Mouse (Mus musculus) gastrocnemius, postnatal 14 days (tissue): ENCODE results near the gene Hoxd13. TPM values are rescaled to one million over a fixed set of nuclear protein-coding genes. Genes with fewer than 3 reads are reported as not detected.

Experiments used
- DNase-seq: peaks from one replicate; pipeline ENCODE4 v3.0.0; 2021; ENCODE audit warnings: mixed read lengths
- intact Hi-C: fragments of 180-260 bp; cut with DNase I; formaldehyde crosslinking; loops from one replicate; pipeline ENCODE4 v1.15.1; 2025; ENCODE audit warnings: low total_unique reads
- long read RNA-seq, 2 experiments: library from polyadenylated mRNA; stranded (forward); transcript quantifications; one replicate each; pipeline ENCODE4 v2.0.0; 2021
- total RNA-seq, 2 experiments: library from RNA; stranded (reverse); gene quantifications; 2 replicates each; pipeline ENCODE4 v1.2.3; 2021

Gene Hoxd13
- total RNA-seq = not detected
- long read RNA-seq, experiment 1 = 0 reads
- long read RNA-seq, experiment 2 = 0 reads

DNA sequence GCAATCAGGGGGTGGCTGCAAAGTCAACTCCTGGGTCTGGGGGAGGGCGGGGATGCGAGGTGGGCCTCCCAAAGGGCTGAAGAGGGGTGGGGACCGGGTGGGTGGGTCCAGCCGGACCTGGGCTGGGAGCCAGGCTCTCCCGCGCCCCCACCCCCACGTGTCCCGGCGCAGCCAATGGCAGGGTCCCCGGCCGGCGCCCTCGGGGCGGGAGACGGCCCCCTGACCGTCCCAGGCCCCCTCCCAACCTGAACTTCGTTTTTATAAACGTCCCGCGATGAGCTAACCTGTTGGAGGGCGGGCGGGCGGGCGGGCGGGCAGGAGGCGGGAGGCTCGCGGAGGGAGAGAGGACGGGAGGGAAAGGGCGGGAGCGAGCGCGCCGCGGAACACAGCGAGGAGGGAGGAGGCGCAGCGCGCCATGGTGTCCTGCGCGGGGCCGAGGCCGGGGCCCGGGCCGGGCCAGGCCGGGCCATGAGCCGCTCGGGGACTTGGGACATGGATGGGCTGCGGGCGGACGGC is at the start of gene Hoxd13:
Hoxd13 (plus strand) TSS at position 469 of the 516 bp plus-strand sequence.
- intact Hi-C loops = no loop called here
- DNase-seq = no peak

DNA sequence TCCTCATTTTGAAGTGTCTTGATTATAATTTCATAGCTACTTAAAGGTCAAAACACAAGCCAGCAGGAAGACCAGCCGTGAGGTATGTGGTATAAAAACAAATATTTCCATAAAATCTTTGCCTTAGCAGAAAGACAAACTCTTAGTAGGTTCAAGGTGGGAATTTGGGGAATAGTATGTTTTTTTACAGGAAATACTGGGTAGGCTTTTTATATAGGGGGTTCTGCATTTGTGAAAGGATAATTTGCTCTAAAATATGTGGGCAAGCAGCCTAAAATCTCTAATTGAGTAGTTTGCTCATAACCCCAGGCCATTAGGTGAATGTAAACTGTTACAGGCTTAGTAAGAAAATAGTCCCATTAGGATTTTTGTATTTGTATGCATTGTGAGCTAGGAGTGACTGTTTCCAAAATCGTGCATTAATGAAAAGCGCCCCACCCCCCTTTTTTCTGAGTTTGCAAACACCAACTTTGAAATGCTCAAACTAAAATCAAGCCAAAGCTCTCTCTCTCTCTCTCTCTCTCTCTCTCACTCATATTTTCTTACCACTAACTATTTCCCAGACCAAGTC is 48.3 kb upstream of the Hoxd13 start:
- intact Hi-C loops = no loop called here
- DNase-seq = no peak

DNA sequence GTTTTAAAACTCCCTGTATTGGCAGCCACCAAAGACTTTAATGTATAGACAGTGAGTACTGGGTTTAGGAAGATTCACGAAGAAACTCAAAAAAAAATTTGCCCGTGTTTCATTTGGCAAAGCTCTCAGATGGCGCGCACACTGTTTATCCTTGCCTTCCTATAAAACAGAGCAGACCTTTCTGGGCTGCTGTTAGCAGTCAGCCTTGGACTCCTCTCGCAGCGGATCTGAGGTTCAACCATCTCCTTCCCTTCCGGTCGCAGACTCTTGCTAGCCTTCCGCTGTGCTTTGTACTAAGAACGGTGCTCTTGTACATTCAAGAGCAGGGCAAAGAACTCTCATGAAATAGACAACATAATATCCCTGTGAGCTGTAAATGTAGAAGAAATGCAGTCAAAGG is 47.7 kb upstream of the Hoxd13 start:
- no peak for DNase-seq
- intact Hi-C loops = no loop called here

- DNase-seq = no peak
- intact Hi-C loops = no loop called here
Measured at GRCm38 (mm10) chr2:74635412-74635811, 32.7 kb upstream of the Hoxd13 start.

DNA sequence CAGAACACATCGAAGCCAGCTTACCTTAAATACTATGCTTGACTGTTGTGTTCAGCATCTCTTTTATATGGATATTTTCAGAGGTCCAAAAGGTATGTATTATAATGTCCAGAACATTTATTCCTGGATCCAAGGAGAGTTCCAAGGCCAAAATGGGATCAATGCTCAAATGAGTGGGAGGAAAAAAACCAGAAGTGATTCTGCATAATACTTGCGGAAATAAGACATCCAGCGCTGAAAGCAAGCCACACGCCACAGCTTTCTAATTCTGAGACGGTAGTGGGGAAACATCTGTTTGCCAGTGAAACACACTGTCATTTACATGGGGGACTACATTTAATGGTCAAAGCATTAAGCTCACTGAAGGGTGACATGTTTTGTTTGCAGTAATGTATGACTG is 25.7 kb upstream of the Hoxd13 start:
- DNase-seq = no peak
- intact Hi-C loops = loop anchor here (10.0 kb wide), 1 partner anchor 58 kb away; no protein-coding TSS in a partner anchor

- no peak for DNase-seq
- intact Hi-C loops = loop anchor here (10.0 kb wide), 1 partner anchor 61 kb away; no protein-coding TSS in a partner anchor
Measured at GRCm38 (mm10) chr2:74645631-74646030, 22.5 kb upstream of the Hoxd13 start.

DNA sequence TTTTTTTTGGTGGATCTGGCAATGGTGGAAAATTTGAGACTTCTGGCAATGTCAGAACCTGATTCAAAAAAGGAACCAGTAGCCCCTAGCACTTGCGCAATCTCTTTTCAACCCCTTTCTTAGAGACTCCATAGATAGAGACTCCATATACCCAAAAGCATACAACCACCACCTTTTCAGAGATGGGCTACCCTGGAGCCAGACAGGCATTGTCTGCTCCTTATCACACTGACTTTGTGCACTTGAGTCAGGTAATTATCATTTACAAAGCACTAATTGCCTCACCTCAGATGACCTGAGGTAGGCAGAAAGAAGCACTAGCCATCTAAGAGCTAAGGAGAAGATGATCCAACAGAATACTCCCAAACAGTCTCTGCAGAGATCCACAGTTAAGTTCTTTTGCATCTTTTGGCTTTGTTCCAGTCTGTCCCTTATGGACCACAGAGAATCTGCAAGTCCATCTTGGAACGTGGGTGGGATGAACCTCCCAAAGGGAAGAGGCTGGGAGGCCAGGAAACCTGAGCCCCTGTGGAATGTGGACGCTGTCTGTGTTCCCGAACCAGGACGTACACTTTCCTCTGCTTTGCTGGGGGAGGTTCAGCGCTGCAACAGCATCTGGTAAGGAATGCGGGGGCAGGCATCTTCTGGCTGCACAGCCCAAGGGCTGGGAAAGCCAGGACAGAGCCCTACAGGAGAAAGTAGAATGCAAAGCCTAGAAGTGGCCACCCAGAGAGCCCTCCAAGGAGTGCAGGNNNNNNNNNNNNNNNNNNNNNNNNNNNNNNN is 20.8 kb upstream of the Hoxd13 start:
- intact Hi-C loops = loop anchor here (10.0 kb wide), 1 partner anchor 62 kb away; no protein-coding TSS in a partner anchor
- DNase-seq = no peak

GRCm38 (mm10) chr2:74652996-74653340 is 15.1 kb upstream of the Hoxd13 start:
- intact Hi-C loops = no loop called here

GRCm38 (mm10) chr2:74653781-74654535 is 14.2 kb upstream of the Hoxd13 start:
- intact Hi-C loops = no loop called here
- DNase-seq = no peak

More at GRCm38 (mm10) chr2:74652996-74653340, 15.1 kb upstream of the Hoxd13 start:
- no peak for DNase-seq

DNA sequence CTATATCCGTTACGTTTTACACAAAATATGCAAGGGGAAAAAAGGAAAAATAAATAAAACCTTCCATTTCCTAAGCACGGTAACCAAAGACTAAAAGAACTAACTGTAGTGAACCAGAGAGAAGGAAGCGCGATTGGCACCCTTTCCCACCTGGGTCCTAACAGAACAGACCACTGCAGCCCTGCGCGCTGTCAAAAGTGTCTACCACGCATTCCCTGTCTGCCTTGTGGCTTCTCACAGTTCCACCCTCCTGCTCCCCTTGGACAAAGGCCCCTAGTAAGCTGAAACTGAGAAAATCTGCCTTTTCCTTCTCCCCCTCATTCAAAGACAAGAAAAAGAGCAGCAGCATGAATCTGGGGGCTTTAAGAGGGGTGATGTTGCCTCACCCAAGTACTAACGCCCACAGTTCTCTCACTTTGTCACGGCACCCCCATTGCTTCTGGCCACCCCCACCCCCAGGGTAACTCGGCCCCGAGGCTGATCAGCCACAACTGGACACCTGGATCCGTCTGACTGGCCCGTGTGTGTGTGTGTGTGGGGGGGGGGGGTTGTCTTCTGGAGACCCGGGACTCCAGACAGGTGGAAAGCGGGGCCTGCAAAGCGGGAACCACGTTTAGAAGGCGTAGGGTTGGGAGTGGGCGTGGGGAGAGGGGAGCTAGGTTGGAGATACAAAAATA is 13.2 kb upstream of the Hoxd13 start:
- intact Hi-C loops = loop anchor here (5.0 kb wide), 2 partner anchors 353 to 593 kb away; no protein-coding TSS in a partner anchor
- no peak for DNase-seq

DNA sequence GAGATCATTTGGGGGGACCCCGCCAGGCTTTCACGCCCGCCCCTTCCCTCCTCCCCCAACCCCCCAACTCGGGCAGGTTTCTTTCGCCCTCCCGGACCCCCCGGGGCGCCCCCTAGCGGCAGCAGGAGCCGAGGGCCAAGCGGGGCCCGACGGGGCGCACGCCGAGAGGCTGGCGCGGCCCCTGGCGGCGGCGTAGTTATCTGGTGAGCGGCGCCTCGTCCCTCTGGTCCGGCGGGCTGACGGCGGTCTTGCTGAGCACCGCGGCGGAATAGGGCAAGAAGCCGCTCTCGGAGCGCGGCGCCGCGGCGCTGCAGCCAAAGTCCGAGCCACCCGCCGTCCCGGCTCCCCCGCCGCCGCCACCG is 12.7 kb upstream of the Hoxd13 start:
- DNase-seq = peak; percentile 66
- intact Hi-C loops = loop anchor here (5.0 kb wide), 2 partner anchors 353 to 593 kb away; no protein-coding TSS in a partner anchor

DNA sequence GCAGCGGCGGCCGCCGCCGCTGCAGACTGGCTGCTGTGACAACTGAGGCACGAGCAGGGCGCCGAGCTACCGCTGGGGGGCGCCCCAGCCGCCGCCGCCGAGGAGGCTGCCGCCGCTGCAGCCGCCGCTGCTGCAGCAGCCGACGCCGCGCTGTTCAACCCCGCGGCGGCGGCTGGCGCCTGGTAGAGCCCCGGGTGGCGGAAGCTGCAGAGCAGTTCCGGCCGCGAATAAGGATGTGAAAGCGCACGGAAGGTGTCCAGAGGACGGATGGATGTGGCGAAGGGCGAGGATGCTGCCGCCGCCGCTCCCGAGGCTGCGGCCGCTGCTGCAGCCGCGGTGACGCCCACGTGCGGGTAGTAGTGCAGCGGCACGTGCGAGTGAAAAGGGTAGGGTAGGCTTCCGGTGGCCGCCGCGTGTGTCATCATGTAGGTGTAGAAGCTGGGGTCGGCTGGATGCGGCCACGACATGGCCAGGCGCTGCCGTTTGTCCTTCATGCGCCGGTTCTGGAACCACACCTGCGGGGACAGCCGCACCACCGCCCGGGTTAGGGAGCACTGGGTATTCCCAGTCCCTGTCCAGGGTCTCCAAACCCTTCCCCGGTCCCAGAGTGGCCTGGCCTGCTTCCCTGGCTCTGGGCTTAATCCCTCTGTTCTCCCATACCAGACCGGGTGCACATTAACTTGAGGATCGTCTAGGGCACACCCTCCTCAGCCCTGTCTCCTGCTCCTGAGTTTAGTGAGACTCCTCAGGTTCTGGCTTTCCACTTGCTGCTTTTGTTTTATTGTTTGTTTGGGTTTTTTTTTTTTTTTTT is 12.1 kb upstream of the Hoxd13 start:
- intact Hi-C loops = loop anchor here (5.0 kb wide), 2 partner anchors 354 to 594 kb away; no protein-coding TSS in a partner anchor
- DNase-seq = no peak

GRCm38 (mm10) chr2:74656632-74657021 is 11.5 kb upstream of the Hoxd13 start:
- intact Hi-C loops = loop anchor here (5.0 kb wide), 2 partner anchors 354 to 594 kb away; no protein-coding TSS in a partner anchor
- no peak for DNase-seq

DNA sequence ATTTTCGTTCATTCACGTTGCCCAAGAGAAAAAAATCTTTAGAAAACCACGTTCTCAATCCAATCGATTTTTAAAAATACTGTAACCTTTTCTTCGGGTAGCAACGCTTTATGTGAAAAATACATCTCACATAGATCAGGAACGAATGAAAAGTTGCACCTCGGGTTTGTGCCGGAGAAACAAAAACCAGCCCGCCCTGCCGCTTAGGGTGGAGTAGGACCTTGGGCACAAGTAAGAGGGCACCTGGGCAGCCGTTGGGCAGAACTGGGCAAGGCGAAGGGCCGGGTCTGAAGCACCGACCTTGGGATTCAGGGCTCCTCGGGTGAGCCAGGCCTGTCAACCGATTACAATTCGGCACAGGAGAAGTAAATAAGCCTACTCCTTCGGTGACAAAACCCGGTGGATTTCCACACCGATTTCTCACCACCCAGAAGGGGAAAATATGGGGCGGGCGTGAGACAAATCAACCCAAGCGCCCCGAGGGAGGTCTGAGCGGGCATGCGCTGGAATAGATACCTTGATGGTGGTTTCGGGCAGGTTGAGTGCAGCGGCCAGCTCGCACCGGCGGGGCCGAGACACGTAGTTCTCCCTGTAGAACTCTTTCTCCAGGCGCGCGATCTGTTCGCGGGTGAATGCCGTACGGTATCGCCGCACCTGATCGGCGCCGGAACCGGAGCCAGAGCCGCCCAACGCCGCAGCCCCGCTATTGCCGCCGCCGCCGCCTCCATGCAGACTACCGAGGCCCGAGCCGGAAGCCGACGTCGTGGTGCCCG is 10.7 kb upstream of the Hoxd13 start:
- intact Hi-C loops = loop anchor here (5.0 kb wide), 2 partner anchors 355 to 595 kb away; no protein-coding TSS in a partner anchor
- no peak for DNase-seq

- intact Hi-C loops = loop anchor here (5.0 kb wide), 2 partner anchors 356 to 596 kb away; no protein-coding TSS in a partner anchor
- no peak for DNase-seq
Measured at GRCm38 (mm10) chr2:74658024-74658666, 10.0 kb upstream of the Hoxd13 start.

DNA sequence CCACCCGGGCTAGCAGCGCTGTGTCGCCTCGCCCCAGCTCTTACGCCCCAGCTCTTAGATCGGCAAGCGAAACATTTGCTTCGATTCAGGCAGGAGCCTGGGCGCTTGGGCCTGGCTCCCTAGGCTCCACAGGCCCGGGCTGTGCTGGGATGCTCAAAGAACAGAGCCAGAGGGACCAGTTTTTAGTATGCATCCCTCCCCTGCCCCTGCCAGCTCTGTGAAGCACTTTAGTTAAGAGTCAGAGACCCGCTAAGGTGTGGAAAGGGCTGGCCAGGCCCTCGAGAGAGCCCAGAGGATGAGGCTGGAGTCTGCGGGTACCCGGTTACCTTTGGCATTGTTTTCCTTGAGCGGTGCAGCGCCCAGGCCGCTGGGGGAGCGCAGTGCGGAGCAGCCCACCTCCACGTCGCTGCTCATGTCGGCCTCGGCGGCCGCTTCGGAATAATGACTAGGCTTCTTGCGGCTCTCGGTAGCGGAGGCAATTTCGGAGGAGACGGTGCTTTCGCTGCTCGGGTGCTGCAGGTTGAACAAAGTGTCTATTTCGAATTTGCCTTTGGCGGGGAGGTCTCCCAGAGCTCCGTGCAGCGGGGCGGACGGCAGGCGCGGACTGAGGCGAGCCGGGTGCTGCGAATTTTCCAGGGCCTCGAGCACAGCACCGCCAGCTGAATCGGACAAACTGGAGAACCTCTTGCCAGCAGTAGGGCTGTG is 9.3 kb upstream of the Hoxd13 start:
- no peak for DNase-seq
- intact Hi-C loops = loop anchor here (5.0 kb wide), 2 partner anchors 357 to 597 kb away; no protein-coding TSS in a partner anchor
